Mouse (Mus musculus): Measurements from ENCODE around the gene Bag5. TPM values are rescaled to one million over a fixed set of nuclear protein-coding genes. Genes with fewer than 3 reads are reported as not detected.
A peak's percentile ranks its signal among the peaks of the same experiment; 100 is the strongest.

The Bag5 gene
- polyA plus RNA-seq, 1 experiment from 2014 or later: 72.9 TPM

DNA sequence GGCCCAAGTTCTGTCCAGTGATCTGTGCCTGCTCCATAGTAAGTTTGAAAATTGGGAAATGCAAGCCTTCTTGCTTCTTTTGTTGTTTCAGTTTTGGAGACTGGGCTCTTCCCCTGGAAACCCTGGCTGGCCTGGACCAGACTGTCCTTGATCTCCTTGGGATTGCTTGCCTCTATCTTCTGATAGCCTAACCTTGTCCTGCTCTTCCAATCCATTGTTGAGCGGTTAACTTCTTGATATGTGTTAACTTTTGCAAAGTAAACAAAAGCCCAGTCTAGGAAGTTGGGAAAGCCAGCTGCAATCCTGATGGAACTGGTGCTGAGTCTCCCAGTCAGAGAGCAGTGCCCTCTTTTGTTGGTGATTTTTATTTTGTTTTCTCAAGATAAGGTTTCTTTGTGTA, 14.9 kb upstream of the Bag5 start:
- H3K4me2 ChIP-seq (ENCODE audit: low read length): no peak overlapping the region
- DNase-seq (no peak), ATAC-seq (ENCODE audit: low FRiP score, low TSS enrichment) (no peak)
- H3K36me3 ChIP-seq (ENCODE audit: control insufficient read depth, insufficient read depth, low read length): peaks cover 45% of the 10 kb centered on the region
- H3K9ac ChIP-seq (replicated peaks; ENCODE audit: low read length): no peak overlapping the region
- no peaks in the 10 kb centered on the region for H3K9me3 ChIP-seq (ENCODE audit: control insufficient read depth, low read length)
- no peak overlapping the region for H3K4me3 ChIP-seq (replicated peaks; ENCODE audit: low read depth, low read length)
- 94% methylated on average over 1 of the region's 1 CpGs for WGBS
- H3K27ac ChIP-seq (replicated peaks; ENCODE audit: low read depth, low read length): no peak overlapping the region
- 0 out of 2 replicates have a peak, but pooled peaks cover 4% of the 10 kb centered on the region for H3K4me1 ChIP-seq (ENCODE audit: control insufficient read depth, insufficient read depth, low read length)
- no peaks in the 10 kb centered on the region for H3K27me3 ChIP-seq (ENCODE audit: control insufficient read depth, insufficient read depth, low read length)

DNA sequence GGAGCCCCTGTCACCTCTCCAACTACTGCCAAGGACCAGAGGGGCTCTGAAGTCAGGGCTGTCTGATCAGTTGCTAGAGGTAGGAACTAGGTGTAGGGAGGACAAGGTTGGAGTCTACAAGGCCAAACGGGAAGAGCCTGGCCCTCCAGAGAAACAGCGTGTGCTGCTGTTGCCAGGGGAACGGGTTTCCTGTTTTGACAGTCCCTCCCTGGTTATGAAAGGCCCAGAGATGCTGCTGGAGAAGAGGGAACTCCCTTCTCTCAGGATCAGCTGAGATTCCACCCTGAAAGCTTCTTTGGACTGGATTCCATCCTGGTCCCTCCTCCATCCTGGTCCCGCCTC, 13.0 kb upstream of the Bag5 start:
- H3K27ac ChIP-seq (replicated peaks; ENCODE audit: low read depth, low read length): 0 out of 2 replicates have a peak overlapping the region, but pooled peaks have one; percentile 8
- ATAC-seq (ENCODE audit: low FRiP score, low TSS enrichment) (no peak), DNase-seq (no peak)
- no peaks in the 10 kb centered on the region for H3K27me3 ChIP-seq (ENCODE audit: control insufficient read depth, insufficient read depth, low read length)
- peaks cover 38% of the 10 kb centered on the region for H3K36me3 ChIP-seq (ENCODE audit: control insufficient read depth, insufficient read depth, low read length)
- H3K9ac ChIP-seq (replicated peaks; ENCODE audit: low read length): no peak overlapping the region
- no peak overlapping the region for H3K4me2 ChIP-seq (ENCODE audit: low read length)
- no peak overlapping the region for H3K4me3 ChIP-seq (replicated peaks; ENCODE audit: low read depth, low read length)
- WGBS: 72% methylated on average over 4 of the region's 4 CpGs
- no peaks in the 10 kb centered on the region for H3K4me1 ChIP-seq (ENCODE audit: control insufficient read depth, insufficient read depth, low read length)
- H3K9me3 ChIP-seq (ENCODE audit: control insufficient read depth, low read length): no peaks in the 10 kb centered on the region

GRCm38 (mm10) chr12:111725338-111726121, 12.5 kb upstream of the Bag5 start:
- H3K9me3 ChIP-seq (ENCODE audit: control insufficient read depth, low read length): no peaks in the 10 kb centered on the region
- no peak overlapping the region for H3K9ac ChIP-seq (replicated peaks; ENCODE audit: low read length)
- H3K27me3 ChIP-seq (ENCODE audit: control insufficient read depth, insufficient read depth, low read length): no peaks in the 10 kb centered on the region
- ATAC-seq (ENCODE audit: low FRiP score, low TSS enrichment) (no peak), DNase-seq (no peak)
- no peak overlapping the region for H3K4me2 ChIP-seq (ENCODE audit: low read length)
- H3K4me1 ChIP-seq (ENCODE audit: control insufficient read depth, insufficient read depth, low read length): no peaks in the 10 kb centered on the region
- 0 out of 2 replicates have a peak overlapping the region, but pooled peaks have one; percentile 8 for H3K27ac ChIP-seq (replicated peaks; ENCODE audit: low read depth, low read length)
- no peak overlapping the region for H3K4me3 ChIP-seq (replicated peaks; ENCODE audit: low read depth, low read length)
- 65% methylated on average over 12 of the region's 12 CpGs for WGBS
- H3K36me3 ChIP-seq (ENCODE audit: control insufficient read depth, insufficient read depth, low read length): peaks cover 38% of the 10 kb centered on the region

DNA sequence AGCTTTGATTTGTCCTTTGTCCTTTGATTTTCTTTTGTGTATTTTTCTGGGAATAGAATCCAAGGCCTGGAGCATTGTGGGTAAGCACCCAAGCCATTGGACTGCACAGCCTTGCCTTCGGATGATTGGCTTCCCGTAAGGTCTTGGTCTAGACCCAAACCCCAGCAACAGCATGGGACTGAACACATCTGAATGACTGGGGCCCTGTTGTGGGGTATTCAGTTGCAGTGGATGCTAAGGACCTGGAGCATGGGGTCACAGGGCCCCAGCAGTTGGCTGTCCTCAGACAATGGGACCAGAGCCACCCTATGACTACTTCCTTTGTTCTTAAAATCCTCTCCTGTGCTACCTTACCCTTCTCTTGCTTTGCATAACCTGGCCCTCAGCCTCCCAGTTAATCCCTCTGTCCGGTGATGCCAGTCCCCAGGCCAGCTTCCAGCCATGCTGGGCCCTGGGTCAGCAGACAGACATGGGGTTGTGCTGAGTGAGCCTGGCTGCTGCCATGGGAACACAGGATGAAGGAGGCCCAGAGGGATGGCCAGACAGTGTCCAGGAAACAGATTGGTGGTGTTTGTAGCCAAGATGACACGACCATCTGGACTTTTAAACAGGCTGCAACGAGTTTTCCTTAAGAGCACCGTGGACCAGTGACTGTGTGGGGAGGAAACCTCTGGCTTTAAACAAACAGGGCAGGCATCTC, 11.7 kb upstream of the Bag5 start:
- no peaks in the 10 kb centered on the region for H3K4me1 ChIP-seq (ENCODE audit: control insufficient read depth, insufficient read depth, low read length)
- peak; percentile 21 for DNase-seq
- H3K9ac ChIP-seq (replicated peaks; ENCODE audit: low read length): no peak overlapping the region; the same call in 1 of the 2 replicates
- peak overlapping the region; percentile 41; the same call in 1 of the 2 replicates for H3K27ac ChIP-seq (replicated peaks; ENCODE audit: low read depth, low read length)
- WGBS: 23% methylated on average over 6 of the region's 6 CpGs
- H3K27me3 ChIP-seq (ENCODE audit: control insufficient read depth, insufficient read depth, low read length): no peaks in the 10 kb centered on the region
- H3K4me3 ChIP-seq (replicated peaks; ENCODE audit: low read depth, low read length): no peak overlapping the region
- ATAC-seq (ENCODE audit: low FRiP score, low TSS enrichment): no peak
- peaks cover 36% of the 10 kb centered on the region for H3K36me3 ChIP-seq (ENCODE audit: control insufficient read depth, insufficient read depth, low read length)
- H3K9me3 ChIP-seq (ENCODE audit: control insufficient read depth, low read length): no peaks in the 10 kb centered on the region
- no peak overlapping the region for H3K4me2 ChIP-seq (ENCODE audit: low read length)

DNA sequence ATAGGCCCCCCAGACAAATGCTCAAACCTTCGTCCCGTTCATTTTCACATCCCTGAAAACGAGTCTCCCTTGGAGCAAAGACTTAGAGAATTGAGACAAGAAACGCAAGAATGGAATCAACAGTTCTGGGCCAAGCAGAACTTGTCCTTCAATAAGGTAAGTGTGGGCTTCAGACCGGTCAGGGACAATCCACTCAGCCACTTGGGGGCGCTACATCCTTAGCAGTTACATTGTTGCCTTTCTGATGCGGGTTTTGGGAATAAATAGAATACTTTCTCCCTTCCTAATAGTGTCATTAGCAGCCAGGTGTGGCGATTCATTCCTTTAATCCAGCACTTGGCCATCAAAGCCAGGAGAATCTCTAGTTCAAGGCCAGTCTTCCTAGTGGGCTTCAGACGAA, 9.6 kb upstream of the Bag5 start:
- no peak for ATAC-seq (ENCODE audit: low FRiP score, low TSS enrichment)
- H3K9me3 ChIP-seq (ENCODE audit: control insufficient read depth, low read length): no peaks in the 10 kb centered on the region
- no peaks in the 10 kb centered on the region for H3K27me3 ChIP-seq (ENCODE audit: control insufficient read depth, insufficient read depth, low read length)
- no peak overlapping the region for H3K9ac ChIP-seq (replicated peaks; ENCODE audit: low read length)
- WGBS: 75% methylated on average over 9 of the region's 9 CpGs
- no peak overlapping the region for H3K4me2 ChIP-seq (ENCODE audit: low read length)
- H3K4me1 ChIP-seq (ENCODE audit: control insufficient read depth, insufficient read depth, low read length): no peaks in the 10 kb centered on the region
- H3K4me3 ChIP-seq (replicated peaks; ENCODE audit: low read depth, low read length): no peak overlapping the region
- DNase-seq: peak; percentile 52
- no peak overlapping the region for H3K27ac ChIP-seq (replicated peaks; ENCODE audit: low read depth, low read length)
- peaks cover 25% of the 10 kb centered on the region for H3K36me3 ChIP-seq (ENCODE audit: control insufficient read depth, insufficient read depth, low read length)

- WGBS: 73% methylated on average over 4 of the region's 4 CpGs
- Histone ChIP-seq H3K9ac (replicated peaks; ENCODE audit: low read length) (no peak overlapping the region), H3K27ac (replicated peaks; ENCODE audit: low read depth, low read length) (no peak overlapping the region), H3K36me3 (ENCODE audit: control insufficient read depth, insufficient read depth, low read length) (peaks cover 13% of the 10 kb centered on the region), H3K9me3 (ENCODE audit: control insufficient read depth, low read length) (no peaks in the 10 kb centered on the region), H3K4me3 (replicated peaks; ENCODE audit: low read depth, low read length) (no peak overlapping the region), H3K4me2 (ENCODE audit: low read length) (no peak overlapping the region), H3K4me1 (ENCODE audit: control insufficient read depth, insufficient read depth, low read length) (no peaks in the 10 kb centered on the region), H3K27me3 (ENCODE audit: control insufficient read depth, insufficient read depth, low read length) (no peaks in the 10 kb centered on the region)
- no peak for ATAC-seq (ENCODE audit: low FRiP score, low TSS enrichment)
- DNase-seq: no peak
These were observed 7.2 kb upstream of the Bag5 start for GRCm38 (mm10) chr12:111720222-111720621.

- Histone ChIP-seq H3K9me3 (ENCODE audit: control insufficient read depth, low read length) (no peaks in the 10 kb centered on the region), H3K4me1 (ENCODE audit: control insufficient read depth, insufficient read depth, low read length) (peaks cover 5% of the 10 kb centered on the region; the same call in 1 of the 2 replicates), H3K36me3 (ENCODE audit: control insufficient read depth, insufficient read depth, low read length) (0 out of 2 replicates have a peak, but pooled peaks cover 3% of the 10 kb centered on the region), H3K27ac (replicated peaks; ENCODE audit: low read depth, low read length) (peak overlapping the region; percentile 52), H3K9ac (replicated peaks; ENCODE audit: low read length) (no peak overlapping the region), H3K4me2 (ENCODE audit: low read length) (no peak overlapping the region), H3K4me3 (replicated peaks; ENCODE audit: low read depth, low read length) (no peak overlapping the region), H3K27me3 (ENCODE audit: control insufficient read depth, insufficient read depth, low read length) (no peaks in the 10 kb centered on the region)
- WGBS: 32% methylated on average over 8 of the region's 8 CpGs
- ATAC-seq (ENCODE audit: low FRiP score, low TSS enrichment) (no peak), DNase-seq (no peak)
These were observed 5.6 kb upstream of the Bag5 start for GRCm38 (mm10) chr12:111718656-111719055.

DNA sequence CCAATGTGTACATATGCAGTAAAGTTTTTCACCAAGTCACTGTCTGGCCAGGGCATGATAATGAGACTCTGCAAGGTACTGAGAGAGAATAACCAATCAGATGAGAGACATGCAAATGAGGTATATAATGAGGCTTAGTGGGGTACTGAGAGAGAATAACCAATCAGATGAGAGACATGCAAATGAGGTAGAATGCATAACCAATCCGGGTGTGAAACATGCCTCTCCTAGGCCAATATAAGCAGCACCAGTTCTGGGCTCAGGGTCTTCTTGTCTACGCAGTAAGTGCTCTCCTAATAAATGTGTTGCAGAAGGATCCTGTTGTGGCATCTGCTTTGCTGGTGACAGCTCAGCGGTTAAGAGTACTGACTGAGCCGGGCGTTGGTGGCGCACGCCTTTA, 3.4 kb upstream of the Bag5 start:
- DNase-seq (no peak), ATAC-seq (ENCODE audit: low FRiP score, low TSS enrichment) (no peak)
- Histone ChIP-seq H3K9me3 (ENCODE audit: control insufficient read depth, low read length) (no peaks in the 10 kb centered on the region), H3K9ac (replicated peaks; ENCODE audit: low read length) (no peak overlapping the region), H3K4me3 (replicated peaks; ENCODE audit: low read depth, low read length) (no peak overlapping the region), H3K4me2 (ENCODE audit: low read length) (no peak overlapping the region), H3K36me3 (ENCODE audit: control insufficient read depth, insufficient read depth, low read length) (no peaks in the 10 kb centered on the region), H3K27me3 (ENCODE audit: control insufficient read depth, insufficient read depth, low read length) (no peaks in the 10 kb centered on the region), H3K4me1 (ENCODE audit: control insufficient read depth, insufficient read depth, low read length) (peaks cover 13% of the 10 kb centered on the region), H3K27ac (replicated peaks; ENCODE audit: low read depth, low read length) (no peak overlapping the region)
- 97% methylated on average over 7 of the region's 7 CpGs for WGBS
